Mouse (Mus musculus): ENCODE data around the gene Rrm2. TPM values are rescaled to one million over a fixed set of nuclear protein-coding genes. Genes with fewer than 3 reads are reported as not detected.
"Not testable (repeated sequence)": the region's sequence is repeated elsewhere in the genome, so short reads cannot be mapped to it uniquely, and the experiment has no call there.

The Rrm2 gene
- polyA plus RNA-seq, 1 experiment: 2.0 TPM

DNA sequence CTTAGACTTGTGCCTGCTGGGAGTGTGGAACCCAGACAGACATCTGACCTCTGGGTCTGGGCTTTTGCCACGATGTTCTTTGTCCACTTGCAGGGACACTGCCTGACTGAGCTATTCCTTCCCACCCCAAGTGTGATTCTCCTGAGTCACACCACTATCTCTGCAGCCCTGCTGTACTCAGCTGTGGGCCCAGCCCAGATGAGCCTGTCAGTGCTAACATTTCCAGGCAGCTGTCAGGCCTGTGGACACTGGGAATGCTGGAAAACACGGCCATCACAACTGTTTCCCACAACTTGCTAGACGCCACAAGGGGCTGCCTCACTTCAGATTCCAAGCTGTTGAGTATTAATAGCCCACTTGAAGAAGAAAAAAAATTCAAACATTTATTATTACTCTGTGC, 5.0 kb upstream of the Rrm2 start:
- no peak for DNase-seq (ENCODE audit: extremely low spot score in 1 of 2, low spot score in 1 of 2)

DNA sequence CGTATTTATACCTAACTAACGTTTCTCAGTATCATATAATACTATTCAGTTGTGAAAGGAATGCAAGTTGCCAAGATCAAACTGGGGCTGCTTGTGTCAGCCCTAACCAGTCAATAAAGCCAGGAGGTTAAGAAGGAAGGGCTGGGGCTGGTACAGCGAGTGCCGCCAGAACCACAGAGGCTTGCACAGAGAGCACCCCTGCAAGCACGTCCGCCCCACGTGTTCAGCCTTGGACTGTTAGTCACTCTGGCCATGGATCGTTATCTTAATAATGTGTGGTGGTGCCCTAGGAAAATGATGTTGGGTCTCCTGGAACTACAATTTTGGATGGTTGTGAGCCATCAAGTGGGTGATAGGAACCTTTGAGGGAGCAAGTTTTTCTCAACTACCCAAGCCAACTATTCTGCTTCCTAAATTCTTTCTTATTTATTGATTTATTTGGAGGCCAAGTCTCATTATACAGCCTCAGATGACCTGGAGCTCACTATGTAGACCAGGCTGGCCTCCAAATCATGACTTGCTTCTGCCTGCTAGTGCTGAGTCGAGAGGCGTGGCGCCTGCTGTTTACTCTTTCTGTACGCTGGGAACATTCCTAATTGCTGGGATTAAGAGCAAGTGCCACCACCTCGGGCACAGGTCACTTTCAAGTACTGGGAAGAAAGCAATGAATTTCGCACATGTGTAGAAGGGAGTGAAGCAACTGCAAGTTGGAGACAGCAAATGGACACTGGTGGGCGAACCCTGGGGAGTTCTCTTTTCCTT, 2.4 kb upstream of the Rrm2 start:
- no peak for DNase-seq (ENCODE audit: extremely low spot score in 1 of 2, low spot score in 1 of 2)

DNA sequence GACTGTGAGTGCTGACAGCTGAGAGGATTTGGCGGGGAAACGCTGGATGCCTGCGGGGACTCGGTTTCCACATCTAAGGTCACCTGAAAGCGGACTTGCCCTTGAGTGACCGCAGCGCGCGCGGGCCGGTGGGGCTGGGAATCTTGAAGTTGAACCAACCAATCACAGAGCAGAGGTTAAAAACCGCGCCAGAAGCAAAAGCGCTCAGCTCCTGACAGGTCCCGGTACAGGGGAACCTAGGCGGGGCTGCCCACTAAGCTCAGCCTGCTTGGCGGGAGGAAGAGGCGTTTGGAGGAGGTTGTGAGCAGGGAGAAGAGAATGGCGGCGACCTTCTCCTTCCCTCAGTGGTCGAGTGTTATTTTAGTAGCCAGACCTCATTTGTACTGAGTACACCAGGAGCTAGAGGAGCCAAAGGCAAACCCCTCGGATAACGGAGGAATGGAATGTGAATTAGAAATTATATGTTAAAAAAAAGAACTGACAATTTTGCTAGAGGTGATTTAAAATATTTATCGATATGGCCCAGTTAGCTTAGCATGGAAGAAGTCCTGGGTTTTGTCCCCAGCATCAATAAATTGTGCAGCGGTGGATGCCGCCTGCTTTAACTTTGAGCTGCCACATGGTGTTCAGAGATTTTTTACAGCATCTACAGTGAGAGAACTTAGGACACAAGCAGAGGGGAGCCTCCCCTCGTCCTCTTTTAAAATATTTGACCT, 1.1 kb upstream of the Rrm2 start:
- no peak for DNase-seq (ENCODE audit: extremely low spot score in 1 of 2, low spot score in 1 of 2)

DNA sequence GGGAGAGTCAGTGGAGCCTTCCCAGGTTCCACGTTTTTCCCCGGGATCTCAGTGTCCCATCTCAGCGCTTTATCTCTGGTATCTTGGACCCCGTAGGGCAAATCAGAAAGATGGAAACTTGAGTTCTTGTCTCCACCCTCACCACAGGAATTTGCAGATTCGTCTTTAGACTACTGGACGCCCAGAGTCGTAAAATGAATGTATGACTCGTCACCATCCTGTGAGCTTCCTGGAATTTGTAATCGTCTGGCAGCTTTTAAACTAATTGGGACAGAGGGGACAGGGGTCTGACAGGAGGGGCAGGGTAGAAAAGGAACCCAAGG, 600 bp upstream of the Rrm2 start:
- no peak for DNase-seq (ENCODE audit: extremely low spot score in 1 of 2, low spot score in 1 of 2)

DNA sequence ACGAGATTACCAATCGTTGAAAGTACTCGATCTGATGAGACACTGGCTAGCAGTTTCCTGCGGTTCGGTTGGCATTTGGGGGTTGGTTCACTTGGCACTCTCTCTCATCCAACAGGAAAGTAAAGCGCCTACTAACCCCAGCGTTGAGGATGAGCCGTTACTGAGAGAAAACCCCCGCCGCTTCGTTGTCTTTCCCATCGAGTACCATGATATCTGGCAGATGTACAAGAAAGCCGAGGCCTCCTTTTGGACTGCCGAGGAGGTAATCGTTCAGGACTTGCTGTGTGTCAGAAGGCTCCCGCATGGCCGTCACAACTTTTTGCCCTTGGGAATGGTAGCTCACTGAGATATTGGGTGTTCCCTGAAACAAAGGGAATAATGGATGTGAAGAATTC, 780 bp downstream of the Rrm2 start:
- DNase-seq (ENCODE audit: extremely low spot score in 1 of 2, low spot score in 1 of 2): no peak

GRCm38 (mm10) chr12:24709409-24709808, 1.4 kb downstream of the Rrm2 start:
- no peak for DNase-seq (ENCODE audit: extremely low spot score in 1 of 2, low spot score in 1 of 2)

GRCm38 (mm10) chr12:24709831-24710508, 1.9 kb downstream of the Rrm2 start:
- DNase-seq (ENCODE audit: extremely low spot score in 1 of 2, low spot score in 1 of 2): peak; percentile 36 to 91

- DNase-seq (ENCODE audit: extremely low spot score in 1 of 2, low spot score in 1 of 2): no peak
These were observed 2.6 kb downstream of the Rrm2 start for GRCm38 (mm10) chr12:24710672-24711071.

GRCm38 (mm10) chr12:24712396-24712795, 4.4 kb downstream of the Rrm2 start:
- no peak for DNase-seq (ENCODE audit: extremely low spot score in 1 of 2, low spot score in 1 of 2)

- DNase-seq (ENCODE audit: extremely low spot score in 1 of 2, low spot score in 1 of 2): no peak
These were observed 6.7 kb downstream of the Rrm2 start for GRCm38 (mm10) chr12:24714579-24715255.

- DNase-seq (ENCODE audit: extremely low spot score in 1 of 2, low spot score in 1 of 2): no peak
These were observed 7.3 kb downstream of the Rrm2 start for GRCm38 (mm10) chr12:24715268-24715896.

DNA sequence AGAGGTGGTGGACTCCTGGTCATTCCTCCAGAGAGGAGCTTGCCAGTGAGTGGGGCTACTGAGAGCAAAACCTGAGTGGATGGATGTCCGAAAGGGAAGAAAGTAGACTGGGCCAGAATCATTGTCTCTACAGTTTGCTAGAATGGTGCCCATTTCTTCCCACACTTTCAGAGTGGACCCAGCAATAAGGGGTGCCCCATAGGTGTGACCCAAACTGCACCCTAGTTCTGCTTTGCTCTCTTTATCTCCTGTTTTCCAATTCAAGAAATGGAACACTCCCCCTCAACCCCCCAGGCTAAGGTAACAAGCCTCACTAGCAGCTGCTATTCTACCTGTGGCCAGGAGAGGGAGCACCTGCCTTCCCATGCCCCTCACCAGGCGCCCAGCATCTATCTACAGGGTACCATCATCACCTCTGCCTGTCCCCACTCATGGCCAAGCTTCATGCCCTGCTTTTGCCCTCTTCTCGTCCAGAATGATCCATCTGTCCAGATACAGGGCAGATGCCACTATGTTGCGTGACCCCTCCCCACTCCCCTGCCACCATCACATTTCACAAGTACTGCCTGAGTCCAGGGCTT, 8.8 kb downstream of the Rrm2 start:
- DNase-seq (ENCODE audit: extremely low spot score in 1 of 2, low spot score in 1 of 2): peak in 1 of 2 experiments; percentile 73

DNA sequence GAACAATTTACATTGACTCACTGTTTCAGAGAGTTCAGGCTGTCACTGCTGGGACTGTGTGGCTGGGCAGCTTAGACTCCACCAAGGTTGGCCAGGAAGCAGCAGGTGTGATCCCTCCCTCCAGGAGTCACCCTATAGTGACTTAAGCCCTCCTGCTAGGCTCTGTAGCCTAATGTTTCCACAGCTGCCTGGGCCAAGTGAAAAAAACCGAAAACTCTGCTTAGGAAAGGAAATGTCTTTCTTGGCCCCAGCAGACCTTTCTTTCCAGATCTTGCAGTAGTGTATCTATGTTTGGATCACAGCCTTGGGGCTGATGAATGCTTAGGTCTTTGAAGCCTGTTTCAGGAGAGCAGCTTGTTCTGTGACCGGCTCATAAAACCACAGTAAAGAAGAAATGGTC, 15.4 kb downstream of the Rrm2 start:
- no peak for DNase-seq (ENCODE audit: extremely low spot score in 1 of 2, low spot score in 1 of 2)

GRCm38 (mm10) chr12:24723859-24724258, 15.8 kb downstream of the Rrm2 start:
- DNase-seq (ENCODE audit: extremely low spot score in 1 of 2, low spot score in 1 of 2): no peak

DNA sequence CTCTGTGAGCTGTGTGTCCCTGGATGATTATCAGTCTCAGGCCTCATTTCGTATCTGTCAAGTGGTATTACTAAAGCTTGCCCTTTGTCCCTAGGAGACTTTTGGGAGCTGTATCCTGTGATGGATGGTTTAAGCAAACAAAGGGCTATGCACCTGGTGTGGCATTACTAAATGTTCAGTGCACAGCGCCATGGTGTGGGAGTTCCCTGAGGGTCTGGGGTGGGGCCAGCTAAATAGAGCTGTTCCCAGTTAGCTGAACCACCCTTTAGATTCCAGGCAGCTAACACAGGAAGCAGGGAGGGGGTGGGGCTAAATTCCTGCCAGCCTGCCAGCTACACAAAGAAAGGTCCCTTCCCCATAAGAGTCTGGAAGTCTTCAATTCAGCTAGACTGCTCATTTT, 16.3 kb downstream of the Rrm2 start:
- DNase-seq (ENCODE audit: extremely low spot score in 1 of 2, low spot score in 1 of 2): no peak

DNA sequence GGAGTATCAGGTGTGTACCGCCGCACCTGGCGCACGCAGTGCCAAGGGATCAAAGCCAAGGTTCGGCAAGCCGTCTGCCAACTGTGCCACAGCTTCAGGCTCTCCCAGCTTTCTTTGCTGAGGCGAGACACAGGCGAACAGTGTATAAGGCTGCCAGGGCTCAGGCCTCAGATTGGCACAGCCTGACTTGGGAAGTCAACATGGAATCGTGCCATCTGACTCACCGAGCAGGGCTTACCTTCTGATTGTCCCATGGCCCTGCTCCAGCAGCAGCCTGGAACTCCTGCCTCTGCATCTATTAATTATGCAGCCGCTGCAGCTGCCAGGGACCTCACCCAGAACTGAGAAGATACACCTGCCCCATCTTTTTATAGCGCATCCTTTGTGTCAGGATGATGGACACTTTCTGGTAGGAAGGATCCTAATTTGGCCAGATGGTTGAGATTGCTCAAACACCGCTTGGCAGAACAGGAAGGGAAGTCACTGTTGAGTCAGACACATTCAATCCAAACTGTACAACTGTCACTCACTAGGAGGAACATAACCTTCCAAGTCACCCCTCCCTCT, 26.9 kb downstream of the Rrm2 start:
- peak in 1 of 2 experiments; percentile 22 for DNase-seq (ENCODE audit: extremely low spot score in 1 of 2, low spot score in 1 of 2)

GRCm38 (mm10) chr12:24736956-24737355, 28.9 kb downstream of the Rrm2 start:
- no peak for DNase-seq (ENCODE audit: extremely low spot score in 1 of 2, low spot score in 1 of 2)

DNA sequence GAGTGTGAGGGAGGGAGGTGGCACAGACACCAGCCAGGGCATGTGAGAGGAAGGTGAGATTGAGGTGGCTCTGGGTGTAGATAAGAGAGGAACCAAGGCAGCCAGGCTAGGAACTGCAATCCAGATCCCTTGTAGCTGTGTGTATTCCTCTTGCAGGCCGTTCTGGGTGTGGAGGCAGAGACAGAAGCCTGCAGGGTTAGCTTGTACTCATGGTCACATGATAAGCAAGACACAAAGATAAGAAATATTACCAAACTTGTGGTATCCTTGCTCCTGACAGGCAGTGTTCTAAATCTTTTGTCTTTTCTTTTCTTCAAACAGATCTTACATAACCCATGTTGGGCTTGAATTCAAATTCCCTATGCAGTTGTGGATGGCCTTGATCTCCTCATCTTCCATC, 31.9 kb downstream of the Rrm2 start:
- DNase-seq (ENCODE audit: extremely low spot score in 1 of 2, low spot score in 1 of 2): no peak

DNA sequence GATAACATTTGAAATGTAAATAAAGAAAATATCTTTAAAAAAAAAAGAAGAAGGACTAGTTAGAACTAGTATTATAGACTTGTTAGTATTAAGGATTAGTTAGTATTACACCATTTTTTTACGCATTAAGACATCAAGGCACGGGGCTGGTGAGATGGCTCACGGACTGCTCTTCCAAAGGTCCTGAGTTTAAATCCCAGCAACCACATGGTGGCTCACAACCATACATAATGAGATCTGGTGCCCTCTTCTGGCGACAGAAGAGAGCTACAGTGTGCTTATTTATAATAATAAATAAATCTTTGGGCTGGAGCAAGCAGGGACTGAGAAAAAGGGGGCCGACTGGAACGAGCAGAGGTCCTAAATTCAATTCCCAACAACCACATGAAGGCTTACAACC, 33.5 kb downstream of the Rrm2 start:
- not testable (repeated sequence) for DNase-seq (ENCODE audit: extremely low spot score in 1 of 2, low spot score in 1 of 2)

DNA sequence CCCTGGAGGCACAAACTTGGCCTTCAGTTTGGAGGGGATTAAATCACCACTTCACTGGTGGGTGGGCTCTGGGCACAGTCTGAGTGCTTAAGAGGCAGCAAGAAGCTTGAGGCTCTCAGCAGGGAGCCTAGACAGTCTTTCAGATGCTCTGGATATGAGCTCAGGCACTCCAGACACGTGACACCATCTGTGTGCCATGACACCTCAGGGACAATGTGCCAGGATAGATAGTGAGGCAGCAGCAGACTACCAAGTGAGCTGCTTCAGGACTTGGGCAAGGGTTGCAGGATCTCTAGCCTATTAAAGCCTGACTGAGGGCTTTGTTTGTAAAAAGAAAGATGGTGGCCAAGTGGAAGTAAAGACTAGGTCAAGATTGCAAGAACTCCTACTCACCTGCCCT, 36.3 kb downstream of the Rrm2 start:
- no peak for DNase-seq (ENCODE audit: extremely low spot score in 1 of 2, low spot score in 1 of 2)

Measured in frontal cortex, adult 2 months (tissue).